Mouse (Mus musculus) limb, embryonic 14.5 days (tissue): ENCODE results near the gene Arhgef3. TPM values are rescaled to one million over a fixed set of nuclear protein-coding genes. Genes with fewer than 3 reads are reported as not detected.

ENCODE experiments used
- ATAC-seq: fragments of 200-750 bp; cut with Nextera tagmentation; 2 replicates; pipeline ENCODE4 v1.8.0; 2017; ENCODE audit warnings: low read depth, moderate number of reproducible peaks, moderate TSS enrichment; ENCODE audit not compliant: low FRiP score
- DNase-seq: peaks from one replicate; pipeline ENCODE4 v3.0.0-alpha.2; 2015; ENCODE audit warnings: low spot score
- H3K27ac ChIP-seq: fragments of 300-500 bp; sonication (generic); replicated peaks from 2 replicates; pipeline ENCODE4 v1.5.1; 2014; ENCODE audit warnings: low read depth, mild to moderate bottlenecking, low read length, moderate library complexity, mixed read lengths
- H3K27me3 ChIP-seq: fragments of 300-500 bp; sonication (generic); 2 replicates; pipeline ENCODE4 v1.6.1; 2014; ENCODE audit warnings: low read length, mixed read lengths; ENCODE audit not compliant: control insufficient read depth, insufficient read depth
- H3K36me3 ChIP-seq: fragments of 300-500 bp; sonication (generic); 2 replicates; pipeline ENCODE4 v1.6.1; 2014; ENCODE audit warnings: mild to moderate bottlenecking, low read length, moderate library complexity, mixed read lengths; ENCODE audit not compliant: control insufficient read depth, insufficient read depth
- H3K4me1 ChIP-seq: fragments of 300-500 bp; sonication (generic); 2 replicates; pipeline ENCODE4 v1.6.1; 2014; ENCODE audit warnings: antibody characterized with exemption, low read length, mixed read lengths; ENCODE audit not compliant: control insufficient read depth, insufficient read depth
- H3K4me2 ChIP-seq: fragments of 300-500 bp; sonication (generic); replicated peaks from 2 replicates; pipeline ENCODE4 v1.6.1; 2014; ENCODE audit warnings: low read depth, mild to moderate bottlenecking, low read length, moderate library complexity; ENCODE audit not compliant: severe bottlenecking
- H3K4me3 ChIP-seq: fragments of 300-500 bp; sonication (generic); replicated peaks from 2 replicates; pipeline ENCODE4 v1.5.1; 2014; ENCODE audit warnings: low read length
- H3K9ac ChIP-seq: fragments of 300-500 bp; sonication (generic); 2 replicates; pipeline ENCODE4 v1.6.1; 2014; ENCODE audit warnings: mild to moderate bottlenecking, low read depth, low read length, moderate library complexity; ENCODE audit not compliant: severe bottlenecking
- H3K9me3 ChIP-seq: fragments of 300-500 bp; sonication (generic); 2 replicates; pipeline ENCODE4 v1.6.1; 2016; ENCODE audit warnings: low read length; ENCODE audit not compliant: control insufficient read depth
- POLR2A ChIP-seq: fragments of 200-500 bp; IDR thresholded peaks from 2 replicates; pipeline ENCODE4 v1.8.0; 2012; ENCODE audit warnings: inconsistent platforms, mild to moderate bottlenecking, moderate library complexity, borderline replicate concordance; ENCODE audit not compliant: insufficient read depth, insufficient read length; ENCODE audit errors: extremely low read depth
- WGBS: fragments of 180-500 bp; shearing (Covaris S2); extraction: QIAGEN DNeasy Blood & Tissue Kit; methylation state at CpG from one replicate; pipeline ENCODE4 v1.1.7; 2014; 5-methylcytosine and 5-hydroxymethylcytosine counted together
- polyA plus RNA-seq, 2 experiments: library from polyadenylated mRNA; depleted of rRNA in 1 of 2; stranded (reverse) in 1 of 2; unstranded in 1 of 2; fragments of >200 nt; fragmentation: Nextera tagmentation in 1 of 2; extraction: Ambion mirVana in 1 of 2; gene quantifications; 2 replicates each; pipeline versions ENCODE4 v1.2.1 to v1.2.3; 2012 to 2014

The Arhgef3 gene
- polyA plus RNA-seq, 2 experiments, result 14.3 to 22.5 TPM

GRCm38 (mm10) chr14:27174831-27175301 lies 60.2 kb downstream of the Arhgef3 start:
- no peak for TF ChIP-seq POLR2A
- Histone ChIP-seq H3K9ac (no peak overlapping the region), H3K4me3 (no peak overlapping the region), H3K9me3 (no peaks in the 10 kb centered on the region), H3K27me3 (no peaks in the 10 kb centered on the region), H3K4me2 (no peak overlapping the region), H3K27ac (no peak overlapping the region), H3K4me1 (peaks cover 44% of the 10 kb centered on the region), H3K36me3 (no peaks in the 10 kb centered on the region)
- 48% methylated on average over 12 of the region's 12 CpGs for WGBS
- no peak for ATAC-seq
- peak; percentile 52 for DNase-seq

- peaks cover 44% of the 10 kb centered on the region for H3K4me1 ChIP-seq
- no peak overlapping the region for H3K4me2 ChIP-seq
- ATAC-seq, result peak; percentile 14; the same call in 1 of the 2 replicates
Observed at GRCm38 (mm10) chr14:27175343-27175742, 60.6 kb downstream of the Arhgef3 start.

GRCm38 (mm10) chr14:27177800-27178559 lies 63.3 kb downstream of the Arhgef3 start:
- no peak for TF ChIP-seq POLR2A
- ATAC-seq (no peak), DNase-seq (no peak)
- Histone ChIP-seq H3K27me3 (no peaks in the 10 kb centered on the region), H3K4me2 (no peak overlapping the region), H3K36me3 (no peaks in the 10 kb centered on the region), H3K4me3 (no peak overlapping the region), H3K27ac (peak overlapping the region; percentile 15; the same call in 1 of the 2 replicates), H3K4me1 (peaks cover 33% of the 10 kb centered on the region), H3K9ac (no peak overlapping the region), H3K9me3 (no peaks in the 10 kb centered on the region)
- 86% methylated on average over 8 of the region's 8 CpGs for WGBS

More at GRCm38 (mm10) chr14:27175343-27175742, 60.6 kb downstream of the Arhgef3 start:
- 63% methylated on average over 11 of the region's 11 CpGs for WGBS
- H3K27me3 ChIP-seq, result no peaks in the 10 kb centered on the region
- H3K9me3 ChIP-seq, result no peaks in the 10 kb centered on the region
- H3K9ac ChIP-seq, result no peak overlapping the region
- no peak for DNase-seq
- H3K4me3 ChIP-seq, result no peak overlapping the region
- TF ChIP-seq POLR2A, result no peak
- H3K36me3 ChIP-seq, result no peaks in the 10 kb centered on the region
- no peak overlapping the region for H3K27ac ChIP-seq

GRCm38 (mm10) chr14:27178560-27178920 lies 63.8 kb downstream of the Arhgef3 start:
- H3K4me3 ChIP-seq, result no peak overlapping the region
- peaks cover 34% of the 10 kb centered on the region for H3K4me1 ChIP-seq
- DNase-seq (peak; percentile 91), ATAC-seq (peak; percentile 77)
- no peaks in the 10 kb centered on the region for H3K9me3 ChIP-seq
- peak overlapping the region; percentile 15; the same call in 1 of the 2 replicates for H3K27ac ChIP-seq
- H3K4me2 ChIP-seq, result no peak overlapping the region
- no peaks in the 10 kb centered on the region for H3K27me3 ChIP-seq
- WGBS, result 48% methylated on average over 8 of the region's 8 CpGs
- no peak overlapping the region for H3K9ac ChIP-seq
- H3K36me3 ChIP-seq, result no peaks in the 10 kb centered on the region
- no peak for TF ChIP-seq POLR2A

- Histone ChIP-seq H3K4me3 (no peak overlapping the region), H3K9ac (no peak overlapping the region), H3K9me3 (no peaks in the 10 kb centered on the region), H3K4me2 (no peak overlapping the region), H3K36me3 (no peaks in the 10 kb centered on the region), H3K27me3 (no peaks in the 10 kb centered on the region), H3K27ac (no peak overlapping the region), H3K4me1 (peaks cover 26% of the 10 kb centered on the region)
- no peak for ATAC-seq
- TF ChIP-seq POLR2A, result no peak
- no peak for DNase-seq
- 86% methylated on average over 7 of the region's 7 CpGs for WGBS
Observed at GRCm38 (mm10) chr14:27179771-27180170, 65.1 kb downstream of the Arhgef3 start.

GRCm38 (mm10) chr14:27182059-27182458 lies 67.4 kb downstream of the Arhgef3 start:
- Histone ChIP-seq H3K9ac (no peak overlapping the region), H3K4me3 (no peak overlapping the region), H3K4me2 (no peak overlapping the region), H3K36me3 (no peaks in the 10 kb centered on the region), H3K9me3 (no peaks in the 10 kb centered on the region), H3K27me3 (no peaks in the 10 kb centered on the region), H3K27ac (no peak overlapping the region), H3K4me1 (peaks cover 20% of the 10 kb centered on the region)
- no peak for TF ChIP-seq POLR2A
- no peak for ATAC-seq
- WGBS, result 56% methylated on average over 11 of the region's 11 CpGs
- no peak for DNase-seq
